Mouse (Mus musculus) heart, postnatal 0 days (tissue): ENCODE results near the gene Ulk1.

Source experiments
- CTCF ChIP-seq: IDR thresholded peaks from 2 replicates; pipeline ENCODE4 v1.5.1; 2016; ENCODE audit warnings: antibody characterized with exemption, control low read depth, low read depth
- EP300 ChIP-seq: IDR thresholded peaks from 2 replicates; pipeline ENCODE4 v1.6.1; 2016; ENCODE audit warnings: antibody characterized with exemption, low read depth

- TF ChIP-seq CTCF = no peak
- no peak for TF ChIP-seq EP300
Measured at GRCm38 (mm10) chr5:110839038-110839677, 29.3 kb upstream of the Ulk1 start.
